Mouse (Mus musculus): ENCODE measurements at regions not wholly inside any gene's neighbourhood (a gene's known extent, or its start where the extent isn't known, plus 50 kb on each side); places are given as distances from the start of the nearest gene placed in this dataset.

- 84% methylated on average over 13 of the region's 13 CpGs for WGBS
- no peak for DNase-seq (ENCODE audit: low spot score)
- H3K27me3 ChIP-seq (replicated peaks; ENCODE audit: control insufficient read depth, insufficient read depth, low read length) = no peaks in the 10 kb centered on the region
Measured at GRCm38 (mm10) chr5:116892877-116893276, 223.0 kb downstream of the Suds3 start.

DNA sequence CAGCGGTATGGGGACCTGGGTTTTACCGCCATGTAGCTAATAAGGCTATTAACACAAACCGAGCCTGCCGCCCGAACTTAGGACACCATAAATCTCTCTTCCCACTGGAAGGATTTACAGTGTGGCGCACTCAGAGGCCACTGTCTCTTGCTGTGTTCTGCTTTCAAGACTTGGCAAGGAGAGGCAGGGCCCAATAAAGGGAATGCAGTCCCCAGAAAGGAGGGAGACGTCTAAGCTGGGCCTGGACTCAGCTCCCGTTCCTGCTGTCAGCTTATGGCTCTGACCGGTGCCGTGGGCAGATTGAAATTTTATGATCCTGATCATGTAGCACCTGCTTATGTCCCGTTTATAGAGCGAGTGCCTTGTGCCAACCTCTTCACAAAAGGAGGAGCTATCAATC lies 226.7 kb downstream of the Suds3 start:
- H3K9ac ChIP-seq (ENCODE audit: low read depth, low read length) = no peak overlapping the region
- no peak overlapping the region for H3K4me2 ChIP-seq (ENCODE audit: low read depth, low read length)
- no peak overlapping the region for H3K27ac ChIP-seq (replicated peaks; ENCODE audit: low read depth, low read length)
- no peaks in the 10 kb centered on the region for H3K4me1 ChIP-seq (ENCODE audit: control insufficient read depth, insufficient read depth, low read length)
- H3K4me3 ChIP-seq (ENCODE audit: low read depth, low read length) = no peak overlapping the region
- DNase-seq (ENCODE audit: low spot score) = no peak
- no peaks in the 10 kb centered on the region for H3K36me3 ChIP-seq (ENCODE audit: control insufficient read depth, insufficient read depth, low read length)
- WGBS = 88% methylated on average over 12 of the region's 12 CpGs
- H3K9me3 ChIP-seq (ENCODE audit: control insufficient read depth, low read length) = peaks cover 5% of the 10 kb centered on the region; the same call in 1 of the 2 replicates
- no peak for ATAC-seq (ENCODE audit: low read depth)
- no peaks in the 10 kb centered on the region for H3K27me3 ChIP-seq (replicated peaks; ENCODE audit: control insufficient read depth, insufficient read depth, low read length)

More at GRCm38 (mm10) chr5:116892877-116893276, 223.0 kb downstream of the Suds3 start:
- H3K9ac ChIP-seq (ENCODE audit: low read depth, low read length) = no peak overlapping the region
- no peak overlapping the region for H3K4me2 ChIP-seq (ENCODE audit: low read depth, low read length)
- no peak overlapping the region for H3K4me3 ChIP-seq (ENCODE audit: low read depth, low read length)
- no peak overlapping the region for H3K27ac ChIP-seq (replicated peaks; ENCODE audit: low read depth, low read length)
- no peak for ATAC-seq (ENCODE audit: low read depth)
- no peaks in the 10 kb centered on the region for H3K4me1 ChIP-seq (ENCODE audit: control insufficient read depth, insufficient read depth, low read length)
- no peaks in the 10 kb centered on the region for H3K36me3 ChIP-seq (ENCODE audit: control insufficient read depth, insufficient read depth, low read length)
- no peaks in the 10 kb centered on the region for H3K9me3 ChIP-seq (ENCODE audit: control insufficient read depth, low read length)

DNA sequence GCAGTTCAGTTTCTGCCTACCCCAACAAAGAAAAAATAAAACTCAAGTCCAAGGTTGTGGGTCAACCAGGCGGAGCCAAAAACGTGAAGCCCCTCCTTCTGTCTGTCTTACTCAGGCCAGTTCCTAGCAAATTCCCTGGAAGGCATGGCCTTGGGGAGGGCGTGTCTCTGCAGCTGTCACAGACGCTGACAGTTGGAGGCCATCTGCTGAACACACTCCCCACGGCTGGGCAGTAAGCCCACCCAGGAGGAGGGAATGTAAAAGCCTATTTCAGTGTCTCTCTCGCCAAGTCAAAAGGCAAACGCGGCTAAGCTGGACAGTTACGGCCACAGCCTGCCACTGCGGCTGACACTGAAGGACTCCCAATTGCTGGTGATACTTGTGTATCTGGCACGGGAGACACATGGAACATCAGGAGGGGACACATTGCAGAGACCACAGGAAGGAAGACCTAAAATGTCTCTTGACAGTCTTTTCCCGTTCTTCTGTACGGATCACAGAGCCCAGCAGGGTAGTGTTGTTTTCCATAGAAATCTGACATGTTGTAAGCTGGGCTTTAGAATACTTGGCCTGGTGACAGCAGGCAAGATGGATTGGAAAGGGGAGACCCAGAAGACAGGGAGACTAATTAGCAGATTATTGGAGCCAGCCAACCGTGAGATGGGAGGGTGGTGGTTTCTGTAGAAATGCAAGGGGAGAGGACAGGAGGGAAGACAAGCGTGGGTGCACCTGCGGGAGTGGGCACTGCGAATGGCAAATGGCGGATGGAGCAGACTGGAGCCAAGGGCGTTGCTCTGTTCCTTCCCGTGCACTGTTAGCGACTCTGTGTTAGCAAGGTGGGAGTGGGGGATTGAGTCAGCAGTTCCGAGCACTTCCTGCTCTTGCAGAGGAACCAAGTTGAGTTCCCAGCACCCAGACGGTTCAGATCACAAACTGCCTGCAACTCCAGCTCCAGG lies 229.5 kb downstream of the Suds3 start:
- Histone ChIP-seq H3K9me3 (ENCODE audit: control insufficient read depth, low read length) (peaks cover 5% of the 10 kb centered on the region; the same call in 1 of the 2 replicates), H3K4me3 (ENCODE audit: low read depth, low read length) (no peak overlapping the region), H3K27ac (replicated peaks; ENCODE audit: low read depth, low read length) (no peak overlapping the region), H3K9ac (ENCODE audit: low read depth, low read length) (no peak overlapping the region), H3K36me3 (ENCODE audit: control insufficient read depth, insufficient read depth, low read length) (no peaks in the 10 kb centered on the region), H3K4me2 (ENCODE audit: low read depth, low read length) (no peak overlapping the region), H3K27me3 (replicated peaks; ENCODE audit: control insufficient read depth, insufficient read depth, low read length) (no peaks in the 10 kb centered on the region), H3K4me1 (ENCODE audit: control insufficient read depth, insufficient read depth, low read length) (no peaks in the 10 kb centered on the region)
- ATAC-seq (ENCODE audit: low read depth) (peak; percentile 70; the same call in 1 of the 2 replicates), DNase-seq (ENCODE audit: low spot score) (peak; percentile 81)
- 60% methylated on average over 23 of the region's 23 CpGs for WGBS

GRCm38 (mm10) chr5:116879761-116880160 lies 236.2 kb downstream of the Suds3 start:
- H3K36me3 ChIP-seq (ENCODE audit: control insufficient read depth, insufficient read depth, low read length) = no peaks in the 10 kb centered on the region
- H3K9me3 ChIP-seq (ENCODE audit: control insufficient read depth, low read length) = peaks cover 5% of the 10 kb centered on the region; the same call in 1 of the 2 replicates
- ATAC-seq (ENCODE audit: low read depth) (no peak), DNase-seq (ENCODE audit: low spot score) (no peak)
- H3K9ac ChIP-seq (ENCODE audit: low read depth, low read length) = no peak overlapping the region
- H3K27me3 ChIP-seq (replicated peaks; ENCODE audit: control insufficient read depth, insufficient read depth, low read length) = no peaks in the 10 kb centered on the region
- H3K4me3 ChIP-seq (ENCODE audit: low read depth, low read length) = no peak overlapping the region
- 77% methylated on average over 2 of the region's 2 CpGs for WGBS
- no peaks in the 10 kb centered on the region for H3K4me1 ChIP-seq (ENCODE audit: control insufficient read depth, insufficient read depth, low read length)
- no peak overlapping the region for H3K4me2 ChIP-seq (ENCODE audit: low read depth, low read length)
- H3K27ac ChIP-seq (replicated peaks; ENCODE audit: low read depth, low read length) = no peak overlapping the region

DNA sequence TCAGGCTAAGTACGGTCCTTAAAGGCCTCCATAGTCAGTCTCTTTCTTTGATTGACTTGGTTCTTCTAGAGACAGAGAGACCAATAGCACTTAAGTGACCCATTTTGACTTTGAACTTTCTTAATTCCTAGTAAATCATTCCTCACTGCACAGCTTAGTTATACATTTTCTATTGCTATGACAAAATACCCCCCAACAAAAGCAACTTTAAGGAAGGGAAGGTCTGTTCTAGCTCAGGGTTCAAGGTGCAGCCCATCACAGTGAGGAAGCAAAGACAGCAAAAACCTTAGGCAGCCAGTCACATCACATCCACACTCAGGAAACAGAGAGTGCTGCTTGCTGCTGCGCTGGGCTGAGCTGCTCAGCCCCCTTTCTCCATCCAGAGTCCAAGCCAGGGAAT lies 241.0 kb downstream of the Suds3 start:
- no peak overlapping the region for H3K27ac ChIP-seq (replicated peaks; ENCODE audit: low read depth, low read length)
- H3K27me3 ChIP-seq (replicated peaks; ENCODE audit: control insufficient read depth, insufficient read depth, low read length) = no peaks in the 10 kb centered on the region
- ATAC-seq (ENCODE audit: low read depth) (no peak), DNase-seq (ENCODE audit: low spot score) (no peak)
- H3K4me1 ChIP-seq (ENCODE audit: control insufficient read depth, insufficient read depth, low read length) = no peaks in the 10 kb centered on the region
- no peak overlapping the region for H3K4me3 ChIP-seq (ENCODE audit: low read depth, low read length)
- no peak overlapping the region for H3K9ac ChIP-seq (ENCODE audit: low read depth, low read length)
- no peaks in the 10 kb centered on the region for H3K9me3 ChIP-seq (ENCODE audit: control insufficient read depth, low read length)
- no peaks in the 10 kb centered on the region for H3K36me3 ChIP-seq (ENCODE audit: control insufficient read depth, insufficient read depth, low read length)
- WGBS = 82% methylated on average over 2 of the region's 2 CpGs
- no peak overlapping the region for H3K4me2 ChIP-seq (ENCODE audit: low read depth, low read length)

DNA sequence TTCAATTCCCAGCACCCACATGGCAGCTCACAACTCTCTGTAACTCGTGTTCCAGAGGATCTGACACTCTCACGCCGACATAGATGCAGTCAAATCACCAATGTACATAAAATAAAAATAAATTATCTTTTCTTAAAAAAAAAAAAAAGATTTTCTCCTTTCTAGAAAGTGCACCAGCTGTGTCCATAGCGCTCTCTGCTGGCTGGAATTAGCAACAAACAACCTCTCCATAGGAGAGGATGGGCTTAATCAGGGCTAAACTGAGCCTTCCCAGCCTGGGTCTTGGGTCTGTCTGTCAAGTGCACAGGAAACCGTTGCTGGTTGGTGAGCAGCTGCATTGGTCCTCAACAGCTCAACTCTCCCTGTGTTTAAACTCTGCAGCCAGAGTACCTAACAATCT lies 247.8 kb downstream of the Suds3 start:
- 79% methylated on average over 5 of the region's 5 CpGs for WGBS
- Histone ChIP-seq H3K27me3 (replicated peaks; ENCODE audit: control insufficient read depth, insufficient read depth, low read length) (no peaks in the 10 kb centered on the region), H3K4me2 (ENCODE audit: low read depth, low read length) (no peak overlapping the region), H3K4me1 (ENCODE audit: control insufficient read depth, insufficient read depth, low read length) (no peaks in the 10 kb centered on the region), H3K9me3 (ENCODE audit: control insufficient read depth, low read length) (no peaks in the 10 kb centered on the region), H3K9ac (ENCODE audit: low read depth, low read length) (no peak overlapping the region), H3K4me3 (ENCODE audit: low read depth, low read length) (no peak overlapping the region), H3K27ac (replicated peaks; ENCODE audit: low read depth, low read length) (no peak overlapping the region), H3K36me3 (ENCODE audit: control insufficient read depth, insufficient read depth, low read length) (no peaks in the 10 kb centered on the region)
- DNase-seq (ENCODE audit: low spot score) (no peak), ATAC-seq (ENCODE audit: low read depth) (no peak)

DNA sequence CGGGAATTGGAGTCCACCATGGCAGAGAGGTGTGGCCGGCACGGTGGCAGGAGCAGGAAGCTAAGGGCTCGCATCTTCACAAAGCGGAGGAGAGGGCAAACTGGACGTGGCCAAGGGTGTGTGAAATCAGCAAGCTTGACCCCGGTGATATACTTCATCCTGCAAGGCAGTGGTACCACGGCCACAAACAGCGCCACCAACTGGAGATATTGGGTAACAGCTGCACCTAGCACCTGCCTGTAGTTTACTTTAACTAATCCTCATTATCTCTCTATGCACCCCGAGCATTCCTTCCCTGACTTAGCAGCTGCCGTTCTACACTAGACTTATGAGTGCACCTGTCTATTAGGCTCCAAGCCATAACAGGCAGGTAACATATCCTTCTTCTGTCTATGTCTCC lies 251.6 kb downstream of the Suds3 start:
- H3K9me3 ChIP-seq (ENCODE audit: control insufficient read depth, low read length) = no peaks in the 10 kb centered on the region
- no peak overlapping the region for H3K27ac ChIP-seq (replicated peaks; ENCODE audit: low read depth, low read length)
- ATAC-seq (ENCODE audit: low read depth) = no peak
- no peak overlapping the region for H3K4me2 ChIP-seq (ENCODE audit: low read depth, low read length)
- no peak for DNase-seq (ENCODE audit: low spot score)
- H3K4me3 ChIP-seq (ENCODE audit: low read depth, low read length) = no peak overlapping the region
- no peaks in the 10 kb centered on the region for H3K4me1 ChIP-seq (ENCODE audit: control insufficient read depth, insufficient read depth, low read length)
- no peaks in the 10 kb centered on the region for H3K27me3 ChIP-seq (replicated peaks; ENCODE audit: control insufficient read depth, insufficient read depth, low read length)
- H3K36me3 ChIP-seq (ENCODE audit: control insufficient read depth, insufficient read depth, low read length) = no peaks in the 10 kb centered on the region
- no peak overlapping the region for H3K9ac ChIP-seq (ENCODE audit: low read depth, low read length)
- 85% methylated on average over 11 of the region's 11 CpGs for WGBS

DNA sequence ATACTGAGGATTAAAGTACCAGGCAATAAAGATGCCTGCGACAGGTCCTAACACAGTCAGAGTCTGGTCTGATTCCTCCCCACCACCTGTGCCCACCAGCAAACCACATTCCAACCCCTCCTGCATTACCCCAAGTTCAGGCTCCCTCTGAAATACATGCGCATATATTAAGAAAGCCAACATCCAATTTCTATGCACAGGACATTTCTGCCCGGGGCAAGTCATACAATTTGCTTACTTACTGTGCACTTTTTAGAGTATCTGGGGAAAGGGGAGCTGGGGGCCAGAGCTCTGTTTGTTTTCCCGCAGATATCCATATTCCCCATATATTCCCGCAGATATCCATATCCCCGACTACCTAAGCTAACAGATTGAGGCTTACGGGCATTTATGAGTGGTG lies 261.1 kb upstream of the Srrm4 start:
- ATAC-seq (ENCODE audit: low read depth) (no peak), DNase-seq (ENCODE audit: low spot score) (no peak)
- Histone ChIP-seq H3K4me2 (ENCODE audit: low read depth, low read length) (no peak overlapping the region), H3K36me3 (ENCODE audit: control insufficient read depth, insufficient read depth, low read length) (no peaks in the 10 kb centered on the region), H3K4me3 (ENCODE audit: low read depth, low read length) (no peak overlapping the region), H3K9ac (ENCODE audit: low read depth, low read length) (no peak overlapping the region), H3K4me1 (ENCODE audit: control insufficient read depth, insufficient read depth, low read length) (no peaks in the 10 kb centered on the region), H3K27ac (replicated peaks; ENCODE audit: low read depth, low read length) (no peak overlapping the region), H3K9me3 (ENCODE audit: control insufficient read depth, low read length) (no peaks in the 10 kb centered on the region), H3K27me3 (replicated peaks; ENCODE audit: control insufficient read depth, insufficient read depth, low read length) (no peaks in the 10 kb centered on the region)
- WGBS = 77% methylated on average over 7 of the region's 7 CpGs

DNA sequence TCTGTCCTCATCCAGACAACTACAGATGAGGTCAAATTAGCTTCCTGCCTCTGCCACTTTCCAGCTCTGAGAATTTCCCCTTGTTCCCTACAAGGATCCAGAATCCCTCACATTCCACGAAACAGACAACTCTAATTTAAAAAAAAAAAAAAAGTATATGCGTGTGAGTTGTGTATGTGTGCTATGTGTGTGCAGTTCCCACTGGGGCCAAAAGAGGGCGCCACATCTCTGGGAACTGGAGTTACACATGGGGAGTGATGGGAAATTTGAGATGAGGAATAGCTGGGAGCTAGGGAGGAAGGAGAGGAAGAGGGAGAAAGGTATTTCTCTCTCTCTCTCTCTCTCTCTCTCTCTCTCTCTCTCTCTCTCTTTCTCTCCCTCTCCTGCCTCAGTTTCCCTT lies 240.3 kb upstream of the Srrm4 start:
- H3K27me3 ChIP-seq (replicated peaks; ENCODE audit: control insufficient read depth, insufficient read depth, low read length) = no peaks in the 10 kb centered on the region
- H3K4me1 ChIP-seq (ENCODE audit: control insufficient read depth, insufficient read depth, low read length) = no peaks in the 10 kb centered on the region
- H3K9ac ChIP-seq (ENCODE audit: low read depth, low read length) = no peak overlapping the region
- H3K9me3 ChIP-seq (ENCODE audit: control insufficient read depth, low read length) = no peaks in the 10 kb centered on the region
- DNase-seq (ENCODE audit: low spot score) (no peak), ATAC-seq (ENCODE audit: low read depth) (no peak)
- H3K4me3 ChIP-seq (ENCODE audit: low read depth, low read length) = no peak overlapping the region
- no peak overlapping the region for H3K27ac ChIP-seq (replicated peaks; ENCODE audit: low read depth, low read length)
- H3K4me2 ChIP-seq (ENCODE audit: low read depth, low read length) = no peak overlapping the region
- H3K36me3 ChIP-seq (ENCODE audit: control insufficient read depth, insufficient read depth, low read length) = no peaks in the 10 kb centered on the region
- WGBS = 69% methylated on average over 3 of the region's 3 CpGs
